Mouse (Mus musculus) urinary bladder, postnatal 4 days (tissue): ENCODE measurements around the gene Adamts8.
A peak's percentile ranks its signal among the peaks of the same experiment; 100 is the strongest.

ENCODE experiments used
- DNase-seq, 2 experiments: peaks; one replicate each; pipeline ENCODE4 v3.0.0; 2021 to 2022; ENCODE audit warnings: low spot score in 2 of 2

The Adamts8 gene

GRCm38 (mm10) chr9:30922197-30922894, 20.0 kb upstream of the Adamts8 start, which contains the start of gene Adamts15:
TSS of gene Adamts15 (minus strand) at chr9:30922452.
- peak; percentile 67 to 72 for DNase-seq

GRCm38 (mm10) chr9:30928759-30929158, 13.6 kb upstream of the Adamts8 start:
- no peak for DNase-seq

- no peak for DNase-seq
Observed at GRCm38 (mm10) chr9:30932346-30932745, 10.0 kb upstream of the Adamts8 start.

GRCm38 (mm10) chr9:30934827-30935226, 7.5 kb upstream of the Adamts8 start:
- DNase-seq, result no peak

GRCm38 (mm10) chr9:30936674-30937438, 5.5 kb upstream of the Adamts8 start:
- DNase-seq, result peak in 1 of 2 experiments; percentile 74

GRCm38 (mm10) chr9:30940328-30940727, 2.0 kb upstream of the Adamts8 start:
- peak; percentile 68 to 89 for DNase-seq

GRCm38 (mm10) chr9:30943341-30943740, 979 bp downstream of the Adamts8 start:
- DNase-seq, result no peak

GRCm38 (mm10) chr9:30944234-30944633, 1.9 kb downstream of the Adamts8 start:
- no peak for DNase-seq

GRCm38 (mm10) chr9:30945276-30945675, 2.9 kb downstream of the Adamts8 start:
- no peak for DNase-seq

GRCm38 (mm10) chr9:30949422-30949821, 7.1 kb downstream of the Adamts8 start:
- DNase-seq, result no peak

GRCm38 (mm10) chr9:30949971-30950370, 7.6 kb downstream of the Adamts8 start:
- no peak for DNase-seq

- DNase-seq, result peak in 1 of 2 experiments; percentile 39
Observed at GRCm38 (mm10) chr9:30950592-30950991, 8.2 kb downstream of the Adamts8 start.

- peak in 1 of 2 experiments; percentile 33 for DNase-seq
Observed at GRCm38 (mm10) chr9:30951461-30951860, 9.1 kb downstream of the Adamts8 start.

GRCm38 (mm10) chr9:30953287-30953686, 10.9 kb downstream of the Adamts8 start:
- DNase-seq, result no peak

- no peak for DNase-seq
Observed at GRCm38 (mm10) chr9:30955246-30955645, 12.9 kb downstream of the Adamts8 start.

GRCm38 (mm10) chr9:30963780-30964179, 21.4 kb downstream of the Adamts8 start:
- no peak for DNase-seq

GRCm38 (mm10) chr9:30964685-30965084, 22.3 kb downstream of the Adamts8 start:
- no peak for DNase-seq

- no peak for DNase-seq
Observed at GRCm38 (mm10) chr9:30966881-30967280, 24.5 kb downstream of the Adamts8 start.

- DNase-seq, result no peak
Observed at GRCm38 (mm10) chr9:30968130-30968529, 25.8 kb downstream of the Adamts8 start.

- DNase-seq, result no peak
Observed at GRCm38 (mm10) chr9:30970001-30970400, 27.6 kb downstream of the Adamts8 start.

- peak in 1 of 2 experiments; percentile 23 for DNase-seq
Observed at GRCm38 (mm10) chr9:30971967-30972366, 29.6 kb downstream of the Adamts8 start.

GRCm38 (mm10) chr9:30976339-30977023, 34.1 kb downstream of the Adamts8 start:
- DNase-seq, result no peak
